In the genomic region with DNA sequence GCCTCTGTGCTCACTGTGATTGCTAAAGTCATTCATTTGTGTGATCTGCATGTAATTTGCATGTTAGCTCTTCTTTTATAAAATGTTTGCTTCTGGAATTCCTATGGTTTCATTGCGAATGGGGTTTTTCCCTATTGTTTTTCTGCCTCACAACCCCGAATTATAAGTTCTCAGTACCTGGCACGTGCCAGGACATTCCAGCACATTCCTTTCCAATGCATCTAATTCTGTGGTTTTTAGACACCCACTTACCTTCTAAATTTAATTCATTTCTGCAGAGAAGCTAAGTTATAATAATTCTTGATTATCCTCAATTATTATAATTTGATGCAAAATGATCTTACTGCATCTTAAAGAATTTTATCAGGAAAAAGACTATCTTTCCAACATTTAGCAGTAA, we compare ENCODE assay signal across 22 mouse cellular contexts.
DNase-seq lines count a peak whose midpoint lies in the region; TF ChIP-seq lines count a peak whose summit lies in the region.
"Had no signal": no experiment of that assay in that cellular context is flagged by ENCODE, and none has a peak within 500 bp of the region (broad histone marks: within the 10 kb centered on the region; RNA-seq: fewer than 3 reads in every experiment).

No protein-coding gene starts in this region.

- no peak overlapping the region for H3K4me3 ChIP-seq in layer of hippocampus, adult 2 months
- H3K4me3 ChIP-seq in cortical plate, adult 2 months (ENCODE audit: insufficient read depth, low read length) = no peak overlapping the region
- H3K4me3 ChIP-seq: embryonic facial prominence, embryonic 13.5 days; embryonic facial prominence, embryonic 15.5 days; erythroblast, embryonic 14.5 days; forebrain, embryonic 10.5 days; forebrain, embryonic 12.5 days had no signal

- TF ChIP-seq CTCF in layer of hippocampus, adult 2 months (conservative IDR thresholded peaks at IDR 0.05) = no peak
- TF ChIP-seq CTCF in cortical plate, adult 2 months (IDR thresholded peaks at IDR 0.05; ENCODE audit: extremely low read depth, insufficient read depth, low read length) = no peak

- TF ChIP-seq POLR2A in cortical plate, adult 2 months (IDR thresholded peaks at IDR 0.05; ENCODE audit: extremely low read depth, insufficient read depth, low read length) = no peak

- H3K4me1 ChIP-seq in cortical plate, adult 2 months (ENCODE audit: control insufficient read depth, insufficient read depth, low read length) = peaks cover 8% of the 10 kb centered on the region
- H3K4me1 ChIP-seq: embryonic facial prominence, embryonic 15.5 days; forebrain, embryonic 12.5 days had no signal

- DNase-seq in layer of hippocampus, adult 2 months (ENCODE audit: low spot score in 2 of 2) = no peak
- no peak for DNase-seq in layer of hippocampus, postnatal 36 days
- DNase-seq in 3T3-L1 (ENCODE audit: low read depth, low spot score) = peak; percentile 22
- DNase-seq in Muller cell, postnatal 12 days (ENCODE audit: inconsistent ontology term) = peak; percentile 63
- DNase-seq in adrenal gland, adult 18-20 months (ENCODE audit: low spot score in 2 of 2) = no peak
- no peak for DNase-seq in gastrocnemius, adult 18-20 months (ENCODE audit: low spot score)
- DNase-seq: adrenal gland, adult 8-10 months; adrenal gland, postnatal 14 days; adrenal gland, postnatal 36 days; B cell, adult 2 months; cerebellum, adult 11-12 months; cerebellum, adult 2 months; cerebellum, adult 9-10 months; cerebellum, postnatal 10 days; cerebellum, postnatal 25 days; embryo, embryonic 11 days had no signal

- H3K27ac ChIP-seq in layer of hippocampus, adult 2 months = peak overlapping the region; percentile 62
- H3K27ac ChIP-seq in cortical plate, adult 2 months (ENCODE audit: insufficient read depth, low read length) = 0 out of 2 replicates have a peak overlapping the region, but pooled peaks have one; percentile 14
- H3K27ac ChIP-seq: embryonic facial prominence, embryonic 13.5 days; embryonic facial prominence, embryonic 15.5 days; forebrain, embryonic 10.5 days; forebrain, embryonic 12.5 days had no signal

Comparison
In these comparisons a context has a peak if more than half of its experiments do, and no peak if none do; other contexts are left out.
1. DNase-seq: peak in 3T3-L1 (single experiment) and Muller cell, postnatal 12 days (single experiment); none in layer of hippocampus, adult 2 months (0 of 2), layer of hippocampus, postnatal 36 days (0 of 2), adrenal gland, adult 18-20 months (0 of 2) and gastrocnemius, adult 18-20 months (single experiment).